Mouse (Mus musculus): ENCODE data around the gene Krt42. TPM values are rescaled to one million over a fixed set of nuclear protein-coding genes. Genes with fewer than 3 reads are reported as not detected.

Gene Krt42
- polyA plus RNA-seq, 1 experiment from 2014 or later: 0.35 TPM

Other genes with a start within 250 kb of the Krt42 start
- gene Krt33b, start 240.0 kb downstream of the Krt42 start, polyA plus RNA-seq (2015; fragmentation: Nextera tagmentation; extraction: Ambion mirVana): 0.26 and 0.30 TPM in 2 replicates
- gene Krt34, start 228.3 kb downstream of the Krt42 start, polyA plus RNA-seq (2015; fragmentation: Nextera tagmentation; extraction: Ambion mirVana): 0.10 TPM in 1 of 2 replicates, not detected in the other
- gene Krt31, start 219.3 kb downstream of the Krt42 start, polyA plus RNA-seq (2015; fragmentation: Nextera tagmentation; extraction: Ambion mirVana): 0.12 and 0.14 TPM in 2 replicates
- 0.13 and 0.18 TPM in 2 replicates for gene Krt32, start 181.6 kb downstream of the Krt42 start, polyA plus RNA-seq (2015; fragmentation: Nextera tagmentation; extraction: Ambion mirVana)
- 0.06 and 0.16 TPM in 2 replicates for gene Krt35, start 173.6 kb downstream of the Krt42 start, polyA plus RNA-seq (2015; fragmentation: Nextera tagmentation; extraction: Ambion mirVana)
- gene Krt36, start 164.2 kb downstream of the Krt42 start, polyA plus RNA-seq (2015; fragmentation: Nextera tagmentation; extraction: Ambion mirVana): 0.24 and 0.29 TPM in 2 replicates
- 0.66 and 18.2 TPM in 2 replicates for gene Krt13, start 148.3 kb downstream of the Krt42 start, polyA plus RNA-seq (2015; fragmentation: Nextera tagmentation; extraction: Ambion mirVana)
- gene Krt15, start 133.9 kb downstream of the Krt42 start, polyA plus RNA-seq (2015; fragmentation: Nextera tagmentation; extraction: Ambion mirVana): 5.2 and 35.5 TPM in 2 replicates
- 10.2 and 19.1 TPM in 2 replicates for gene Krt19, start 121.2 kb downstream of the Krt42 start, polyA plus RNA-seq (2015; fragmentation: Nextera tagmentation; extraction: Ambion mirVana)
- 0.08 and 0.10 TPM in 2 replicates for gene Krt9, start 76.6 kb downstream of the Krt42 start, polyA plus RNA-seq (2015; fragmentation: Nextera tagmentation; extraction: Ambion mirVana)
- gene Krt14, start 62.3 kb downstream of the Krt42 start, polyA plus RNA-seq (2015; fragmentation: Nextera tagmentation; extraction: Ambion mirVana): 40.8 and 47.9 TPM in 2 replicates
- gene Krt16, start 21.0 kb downstream of the Krt42 start, polyA plus RNA-seq (2015; fragmentation: Nextera tagmentation; extraction: Ambion mirVana): 2.5 and 2.7 TPM in 2 replicates
- gene Krt17, start 8.8 kb downstream of the Krt42 start, polyA plus RNA-seq (2015; fragmentation: Nextera tagmentation; extraction: Ambion mirVana): 436 and 450 TPM in 2 replicates
- gene Eif1, start 50.0 kb upstream of the Krt42 start, polyA plus RNA-seq (2015; fragmentation: Nextera tagmentation; extraction: Ambion mirVana): 2,060 and 2,248 TPM in 2 replicates
- gene Gast, start 64.5 kb upstream of the Krt42 start, polyA plus RNA-seq (2015; fragmentation: Nextera tagmentation; extraction: Ambion mirVana): 1.9 and 2.1 TPM in 2 replicates
- 1.7 and 2.0 TPM in 2 replicates for gene Hap1, start 86.3 kb upstream of the Krt42 start, polyA plus RNA-seq (2015; fragmentation: Nextera tagmentation; extraction: Ambion mirVana)
- gene Jup, start 127.9 kb upstream of the Krt42 start, polyA plus RNA-seq (2015; fragmentation: Nextera tagmentation; extraction: Ambion mirVana): 94.2 and 95.3 TPM in 2 replicates
- 14.8 and 15.3 TPM in 2 replicates for gene P3h4, start 145.0 kb upstream of the Krt42 start, polyA plus RNA-seq (2015; fragmentation: Nextera tagmentation; extraction: Ambion mirVana)
- 12.2 and 16.4 TPM in 2 replicates for gene Fkbp10, start 145.8 kb upstream of the Krt42 start, polyA plus RNA-seq (2015; fragmentation: Nextera tagmentation; extraction: Ambion mirVana)
- 147 TPM in 2 replicates for gene Nt5c3b, start 171.9 kb upstream of the Krt42 start, polyA plus RNA-seq (2015; fragmentation: Nextera tagmentation; extraction: Ambion mirVana)
- gene Klhl10, start 172.0 kb upstream of the Krt42 start, polyA plus RNA-seq (2015; fragmentation: Nextera tagmentation; extraction: Ambion mirVana): 0.39 and 0.55 TPM in 2 replicates
- gene Klhl11, start 202.9 kb upstream of the Krt42 start, polyA plus RNA-seq (2015; fragmentation: Nextera tagmentation; extraction: Ambion mirVana): 5.3 and 5.4 TPM in 2 replicates